Mouse (Mus musculus): ENCODE results near the gene Odf3. TPM values are rescaled to one million over a fixed set of nuclear protein-coding genes. Genes with fewer than 3 reads are reported as not detected.
"Not testable (repeated sequence)": the region's sequence is repeated elsewhere in the genome, so short reads cannot be mapped to it uniquely, and the experiment has no call there.

Odf3 gene
- polyA plus RNA-seq, 2 experiments = not detected

- TF ChIP-seq CTCF (IDR thresholded peaks at IDR 0.05; ENCODE audit: low read depth) = no peak
- no peak for TF ChIP-seq EP300 (IDR thresholded peaks at IDR 0.05; ENCODE audit: low read depth)
- ATAC-seq (ENCODE audit: insufficient read depth) (no peak), DNase-seq (ENCODE audit: low read depth in 3 of 3, low spot score in 3 of 3) (peak in 1 of 3 experiments; percentile 10)
- peak overlapping the region in 1 of 2 experiments; percentile 93; a peak in 2 of 4 replicates for H3K4me3 ChIP-seq (ENCODE audit: insufficient read depth in 1 of 2, low read depth in 2 of 2, low read length in 2 of 2)
- H3K9me3 ChIP-seq (ENCODE audit: control insufficient read depth, low read length) = no peaks in the 10 kb centered on the region
- H3K36me3 ChIP-seq (replicated peaks; ENCODE audit: control insufficient read depth, insufficient read depth, low read depth) = peaks cover 15% of the 10 kb centered on the region
- no peaks in the 10 kb centered on the region for H3K27me3 ChIP-seq (ENCODE audit: control insufficient read depth, insufficient read depth, low read length)
- WGBS (ENCODE audit: insufficient replicate concordance) = 52% methylated on average over 3 of the region's 3 CpGs
- H3K4me1 ChIP-seq (replicated peaks; ENCODE audit: control insufficient read depth in 2 of 2, insufficient read depth in 2 of 2, low read length in 1 of 2) = peaks cover 27 to 29% of the 10 kb centered on the region in 2 experiments
- peak overlapping the region; percentile 92 for H3K4me2 ChIP-seq (ENCODE audit: low read depth)
- peak overlapping the region; percentile 48 for H3K27ac ChIP-seq
- H3K9ac ChIP-seq (replicated peaks) = peak overlapping the region; percentile 28
Observed at GRCm38 (mm10) chr7:140880419-140880818, 32.8 kb downstream of the Odf3 start.

GRCm38 (mm10) chr7:140880865-140881515, 33.4 kb downstream of the Odf3 start:
- ATAC-seq (ENCODE audit: insufficient read depth) = no peak

GRCm38 (mm10) chr7:140881696-140882468, 34.3 kb downstream of the Odf3 start, which contains the start of the genes Psmd13 and Sirt3:
TSS of gene Psmd13 (plus strand) at chr7:140881968.
TSS of gene Sirt3 (minus strand) at chr7:140882309.
- WGBS (ENCODE audit: insufficient replicate concordance) = under 1% methylated on average over 59 of the region's 59 CpGs
- Histone ChIP-seq H3K9me3 (ENCODE audit: control insufficient read depth, low read length) (no peaks in the 10 kb centered on the region), H3K4me2 (ENCODE audit: low read depth) (peak within 1 kb of the TSS; percentile 92), H3K27ac (peak within 1 kb of the TSS; percentile 82), H3K36me3 (replicated peaks; ENCODE audit: control insufficient read depth, insufficient read depth, low read depth) (peaks cover 15% of the 10 kb centered on the region), H3K9ac (replicated peaks) (peak within 1 kb of the TSS; percentile 92), H3K4me3 (ENCODE audit: insufficient read depth in 1 of 2, low read depth in 2 of 2, low read length in 2 of 2) (peak within 1 kb of the TSS; percentile 85 to 93), H3K4me1 (replicated peaks; ENCODE audit: control insufficient read depth in 2 of 2, insufficient read depth in 2 of 2, low read length in 1 of 2) (peaks cover 27 to 29% of the 10 kb centered on the region in 2 experiments), H3K27me3 (ENCODE audit: control insufficient read depth, insufficient read depth, low read length) (no peaks in the 10 kb centered on the region)
- peak; percentile 93 for ATAC-seq (ENCODE audit: insufficient read depth)
- DNase-seq (ENCODE audit: low read depth in 3 of 3, low spot score in 3 of 3) = peak; percentile 90 to 91 (median 91)
- TF ChIP-seq EP300 (IDR thresholded peaks at IDR 0.05; ENCODE audit: low read depth) = no peak
- no peak for TF ChIP-seq CTCF (IDR thresholded peaks at IDR 0.05; ENCODE audit: low read depth)

More at GRCm38 (mm10) chr7:140880865-140881515, 33.4 kb downstream of the Odf3 start:
- Histone ChIP-seq H3K9me3 (ENCODE audit: control insufficient read depth, low read length) (no peaks in the 10 kb centered on the region), H3K4me3 (ENCODE audit: insufficient read depth in 1 of 2, low read depth in 2 of 2, low read length in 2 of 2) (peak overlapping the region; percentile 85 to 93), H3K9ac (replicated peaks) (peak overlapping the region; percentile 75), H3K27ac (peak overlapping the region; percentile 48), H3K27me3 (ENCODE audit: control insufficient read depth, insufficient read depth, low read length) (no peaks in the 10 kb centered on the region), H3K4me1 (replicated peaks; ENCODE audit: control insufficient read depth in 2 of 2, insufficient read depth in 2 of 2, low read length in 1 of 2) (peaks cover 27 to 29% of the 10 kb centered on the region in 2 experiments), H3K4me2 (ENCODE audit: low read depth) (peak overlapping the region; percentile 92), H3K36me3 (replicated peaks; ENCODE audit: control insufficient read depth, insufficient read depth, low read depth) (peaks cover 13% of the 10 kb centered on the region)
- TF ChIP-seq CTCF (IDR thresholded peaks at IDR 0.05; ENCODE audit: low read depth) (no peak), EP300 (IDR thresholded peaks at IDR 0.05; ENCODE audit: low read depth) (no peak)
- WGBS (ENCODE audit: insufficient replicate concordance) = 6% methylated on average over 8 of the region's 8 CpGs
- DNase-seq (ENCODE audit: low read depth in 3 of 3, low spot score in 3 of 3) = no peak

- Histone ChIP-seq H3K4me2 (ENCODE audit: low read depth) (peak overlapping the region; percentile 92), H3K4me1 (replicated peaks; ENCODE audit: control insufficient read depth in 2 of 2, insufficient read depth in 2 of 2, low read length in 1 of 2) (peaks cover 27 to 29% of the 10 kb centered on the region in 2 experiments), H3K9me3 (ENCODE audit: control insufficient read depth, low read length) (no peaks in the 10 kb centered on the region), H3K9ac (replicated peaks) (peak overlapping the region; percentile 92), H3K36me3 (replicated peaks; ENCODE audit: control insufficient read depth, insufficient read depth, low read depth) (peaks cover 21% of the 10 kb centered on the region), H3K27me3 (ENCODE audit: control insufficient read depth, insufficient read depth, low read length) (no peaks in the 10 kb centered on the region), H3K27ac (peak overlapping the region; percentile 64), H3K4me3 (ENCODE audit: insufficient read depth in 1 of 2, low read depth in 2 of 2, low read length in 2 of 2) (peak overlapping the region; percentile 85 to 93)
- TF ChIP-seq EP300 (IDR thresholded peaks at IDR 0.05; ENCODE audit: low read depth) (no peak), CTCF (IDR thresholded peaks at IDR 0.05; ENCODE audit: low read depth) (no peak)
- ATAC-seq (ENCODE audit: insufficient read depth) (peak; percentile 18), DNase-seq (ENCODE audit: low read depth in 3 of 3, low spot score in 3 of 3) (no peak)
- under 1% methylated on average over 12 of the region's 12 CpGs for WGBS (ENCODE audit: insufficient replicate concordance)
Observed at GRCm38 (mm10) chr7:140882469-140882803, 34.8 kb downstream of the Odf3 start.

GRCm38 (mm10) chr7:140890636-140891035, 43.0 kb downstream of the Odf3 start:
- H3K27ac ChIP-seq; ATAC-seq (ENCODE audit: insufficient read depth); H3K4me1 ChIP-seq (replicated peaks; ENCODE audit: control insufficient read depth in 2 of 2, insufficient read depth in 2 of 2, low read length in 1 of 2); H3K9me3 ChIP-seq (ENCODE audit: control insufficient read depth, low read length); H3K9ac ChIP-seq (replicated peaks); H3K27me3 ChIP-seq (ENCODE audit: control insufficient read depth, insufficient read depth, low read length); H3K4me3 ChIP-seq (ENCODE audit: insufficient read depth in 1 of 2, low read depth in 2 of 2, low read length in 2 of 2); H3K4me2 ChIP-seq (ENCODE audit: low read depth); DNase-seq (ENCODE audit: low read depth in 3 of 3, low spot score in 3 of 3): not testable (repeated sequence)
- 95% methylated on average over 16 of the region's 16 CpGs for WGBS (ENCODE audit: insufficient replicate concordance)
- H3K36me3 ChIP-seq (replicated peaks; ENCODE audit: control insufficient read depth, insufficient read depth, low read depth) = peaks cover 58% of the 10 kb centered on the region
